Mouse (Mus musculus) central nervous system, embryonic 18 days (tissue): ENCODE measurements around the gene Osbpl11. TPM values are rescaled to one million over a fixed set of nuclear protein-coding genes. Genes with fewer than 3 reads are reported as not detected.

Experiments
- polyA plus RNA-seq: library from polyadenylated mRNA; depleted of rRNA; stranded (reverse); fragments of >200 nt; gene quantifications from 2 replicates; pipeline ENCODE4 v1.2.3, GENCODE M21; 2012; rRNA removed

The Osbpl11 gene
- 15.4 and 16.6 TPM in 2 replicates for polyA plus RNA-seq

DNA sequence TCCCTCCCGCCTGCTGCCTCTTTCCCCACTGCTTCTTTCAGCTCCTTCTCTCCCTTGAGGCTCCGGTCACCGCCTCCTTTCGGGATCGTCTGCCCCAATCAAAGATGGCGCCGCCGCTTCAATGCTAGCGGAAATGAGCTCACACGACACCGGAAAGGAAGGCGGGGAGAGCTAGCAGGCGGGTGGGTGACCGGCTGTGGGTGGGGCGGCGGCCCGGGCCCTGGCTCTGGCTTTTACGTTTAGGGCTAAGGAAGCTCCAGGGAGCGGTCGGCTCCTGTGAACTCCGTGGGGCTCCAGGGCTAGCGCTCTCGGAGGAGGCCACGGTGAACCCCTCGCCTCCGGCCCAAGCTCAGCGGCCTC is at the start of gene Osbpl11:
TSS of gene Osbpl11 (plus strand) at position 171 of the 360 bp plus-strand sequence.

GRCm38 (mm10) chr16:33251194-33252051 is 66.6 kb downstream of the Osbpl11 start, which contains the start of gene Snx4:
Snx4 (plus strand) TSS chr16:33251442.

Other genes with a start within 250 kb of the Osbpl11 start
- gene Iqcg, start 128.9 kb upstream of the Osbpl11 start, polyA plus RNA-seq: 2.0 and 3.3 TPM in 2 replicates
- 782 and 869 TPM in 2 replicates for gene Rpl35a, start 128.6 kb upstream of the Osbpl11 start, polyA plus RNA-seq
- 5.9 and 6.0 TPM in 2 replicates for gene Lmln, start 122.5 kb upstream of the Osbpl11 start, polyA plus RNA-seq
- gene Snx4, start 66.4 kb downstream of the Osbpl11 start, polyA plus RNA-seq: 35.7 and 35.8 TPM in 2 replicates
- gene Zfp148, start 195.8 kb downstream of the Osbpl11 start, polyA plus RNA-seq: 27.4 and 28.1 TPM in 2 replicates